Comparison of ENCODE assay signal across 19 mouse cellular contexts in the genomic region with DNA sequence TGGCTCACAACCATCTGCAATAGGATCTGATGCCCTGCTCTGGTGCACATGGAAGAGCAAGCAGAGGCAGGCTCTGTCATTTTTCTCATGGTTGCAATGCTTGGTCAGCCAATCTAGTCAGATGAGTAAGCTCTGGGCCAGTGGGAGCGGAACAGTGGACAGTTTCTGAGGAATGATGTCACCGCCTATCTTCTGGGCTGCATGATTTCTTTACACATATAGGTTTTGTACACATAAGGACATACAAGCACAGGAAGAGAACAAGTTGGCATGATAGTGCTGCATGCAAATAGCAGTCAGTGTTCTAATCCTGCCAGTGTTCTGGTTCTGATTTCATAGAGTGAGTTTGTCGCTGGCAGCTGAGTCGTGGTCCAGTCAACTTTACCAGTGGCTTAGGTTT.
DNase-seq lines count a peak whose midpoint lies in the region; ATAC-seq and TF ChIP-seq lines count a peak whose summit lies in the region.
"Had no signal": no experiment of that assay in that cellular context is flagged by ENCODE, and none has a peak within 500 bp of the region (broad histone marks: within the 10 kb centered on the region; RNA-seq: fewer than 3 reads in every experiment).

No protein-coding gene starts in this region.

- no peak for TF ChIP-seq EP300 in heart, adult 2 months (IDR thresholded peaks at IDR 0.05; ENCODE audit: insufficient read depth, low read depth, low read length)

- intact Hi-C loops in heart, adult 2 months (cut with DNase I), result no loop called here

- no peak overlapping the region for H3K4me3 ChIP-seq in heart, adult 2 months
- no peak overlapping the region for H3K4me3 ChIP-seq in liver, embryonic 13.5 days (replicated peaks)
- no peak overlapping the region for H3K4me3 ChIP-seq in liver, embryonic 12.5 days
- no peak overlapping the region for H3K4me3 ChIP-seq in stomach, embryonic 15.5 days (replicated peaks)
- H3K4me3 ChIP-seq: embryonic facial prominence, embryonic 13.5 days; forebrain, embryonic 10.5 days; megakaryocyte, embryonic 14.5 days; midbrain, embryonic 15.5 days had no signal

- H3K4me1 ChIP-seq in heart, adult 2 months (ENCODE audit: control insufficient read depth, insufficient read depth, low read length), result peaks cover 5% of the 10 kb centered on the region; the same call in 1 of the 2 replicates
- peaks cover 12% of the 10 kb centered on the region for H3K4me1 ChIP-seq in liver, embryonic 13.5 days (replicated peaks)
- peaks cover 20% of the 10 kb centered on the region for H3K4me1 ChIP-seq in liver, embryonic 12.5 days
- H3K4me1 ChIP-seq in stomach, embryonic 15.5 days, result no peaks in the 10 kb centered on the region
- H3K4me1 ChIP-seq: megakaryocyte, embryonic 14.5 days; midbrain, embryonic 15.5 days had no signal

- no peak for TF ChIP-seq POLR2A in heart, adult 2 months (IDR thresholded peaks at IDR 0.05; ENCODE audit: insufficient read depth, low read depth, low read length)

- WGBS in heart, adult 2 months, result 70% methylated on average over 4 of the region's 4 CpGs
- 72% methylated on average over 4 of the region's 4 CpGs for WGBS in liver, embryonic 13.5 days (ENCODE audit: insufficient replicate concordance)
- WGBS in liver, embryonic 12.5 days (ENCODE audit: insufficient replicate concordance), result 75% methylated on average over 4 of the region's 4 CpGs
- 85% methylated on average over 4 of the region's 4 CpGs for WGBS in stomach, embryonic 15.5 days

- TF ChIP-seq CTCF in heart, adult 2 months (IDR thresholded peaks at IDR 0.05), result no peak

- ATAC-seq in liver, embryonic 13.5 days (ENCODE audit: low read depth), result no peak
- ATAC-seq in liver, embryonic 12.5 days, result no peak
- no peak for ATAC-seq in stomach, embryonic 15.5 days (ENCODE audit: insufficient read depth, low FRiP score, low read depth)
- ATAC-seq: activated CD4-positive, CD25-positive, alpha-beta regulatory T cell, adult 4 months; inflammation-experienced regulatory T-cells, adult 6 months; midbrain, embryonic 15.5 days had no signal

- peak overlapping the region; percentile 43; the same call in 1 of the 2 replicates for H3K27ac ChIP-seq in heart, adult 2 months
- H3K27ac ChIP-seq in liver, embryonic 13.5 days, result peak overlapping the region; percentile 1; the same call in 1 of the 2 replicates
- H3K27ac ChIP-seq in liver, embryonic 12.5 days, result no peak overlapping the region
- 0 out of 2 replicates have a peak overlapping the region, but pooled peaks have one; percentile 33 for H3K27ac ChIP-seq in stomach, embryonic 15.5 days
- H3K27ac ChIP-seq: embryonic facial prominence, embryonic 13.5 days; forebrain, embryonic 10.5 days; liver, embryonic 14.5 days; midbrain, embryonic 15.5 days had no signal

- no peaks in the 10 kb centered on the region for H3K9me3 ChIP-seq in liver, embryonic 13.5 days (replicated peaks)
- no peaks in the 10 kb centered on the region for H3K9me3 ChIP-seq in liver, embryonic 12.5 days (replicated peaks)
- no peaks in the 10 kb centered on the region for H3K9me3 ChIP-seq in stomach, embryonic 15.5 days
- H3K9me3 ChIP-seq: embryonic facial prominence, embryonic 13.5 days; forebrain, embryonic 10.5 days; midbrain, embryonic 15.5 days had no signal

- no peaks in the 10 kb centered on the region for H3K36me3 ChIP-seq in heart, adult 2 months (ENCODE audit: control insufficient read depth, insufficient read depth, low read length)
- H3K36me3 ChIP-seq in liver, embryonic 13.5 days, result no peaks in the 10 kb centered on the region
- H3K36me3 ChIP-seq in liver, embryonic 12.5 days, result no peaks in the 10 kb centered on the region
- H3K36me3 ChIP-seq in stomach, embryonic 15.5 days, result no peaks in the 10 kb centered on the region
- H3K36me3 ChIP-seq: embryonic facial prominence, embryonic 13.5 days; forebrain, embryonic 10.5 days had no signal

- H3K9ac ChIP-seq in heart, adult 2 months (ENCODE audit: low read depth, low read length), result no peak overlapping the region
- no peak overlapping the region for H3K9ac ChIP-seq in liver, embryonic 13.5 days
- no peak overlapping the region for H3K9ac ChIP-seq in liver, embryonic 12.5 days
- H3K9ac ChIP-seq in stomach, embryonic 15.5 days, result no peak overlapping the region
- H3K9ac ChIP-seq: embryonic facial prominence, embryonic 13.5 days; liver, embryonic 14.5 days; midbrain, embryonic 15.5 days had no signal

- H3K79me2 ChIP-seq in heart, adult 2 months (replicated peaks; ENCODE audit: control insufficient read depth, insufficient read depth, low read length), result no peaks in the 10 kb centered on the region

- no peak overlapping the region for H3K4me2 ChIP-seq in liver, embryonic 13.5 days
- no peak overlapping the region for H3K4me2 ChIP-seq in liver, embryonic 12.5 days
- no peak overlapping the region for H3K4me2 ChIP-seq in stomach, embryonic 15.5 days
- H3K4me2 ChIP-seq: embryonic facial prominence, embryonic 13.5 days; midbrain, embryonic 15.5 days had no signal

- H3K27me3 ChIP-seq in heart, adult 2 months (ENCODE audit: control insufficient read depth, insufficient read depth, low read length), result no peaks in the 10 kb centered on the region
- H3K27me3 ChIP-seq in liver, embryonic 13.5 days, result peaks cover 21% of the 10 kb centered on the region
- H3K27me3 ChIP-seq in liver, embryonic 12.5 days (replicated peaks), result peaks cover 16% of the 10 kb centered on the region; the same call in 1 of the 2 replicates
- no peaks in the 10 kb centered on the region for H3K27me3 ChIP-seq in stomach, embryonic 15.5 days (replicated peaks)
- H3K27me3 ChIP-seq: embryonic facial prominence, embryonic 13.5 days; megakaryocyte, embryonic 14.5 days; midbrain, embryonic 15.5 days had no signal

- no peak for DNase-seq in heart, adult 2 months
- DNase-seq in heart, postnatal 4 days, result no peak
- DNase-seq in liver, embryonic 13.5 days, result no peak
- DNase-seq in adipocyte (ENCODE audit: low spot score), result peak; percentile 10
- DNase-seq in cerebellum, adult 9-11 months, result no peak
- DNase-seq in testis, postnatal 10 days (ENCODE audit: low spot score), result no peak
- DNase-seq: layer of hippocampus, postnatal 36 days; lung, postnatal 14 days; retina, postnatal 1 day; thymus, adult 2 months had no signal
